8 mouse cellular contexts compared by ENCODE assay signal in the genomic region with DNA sequence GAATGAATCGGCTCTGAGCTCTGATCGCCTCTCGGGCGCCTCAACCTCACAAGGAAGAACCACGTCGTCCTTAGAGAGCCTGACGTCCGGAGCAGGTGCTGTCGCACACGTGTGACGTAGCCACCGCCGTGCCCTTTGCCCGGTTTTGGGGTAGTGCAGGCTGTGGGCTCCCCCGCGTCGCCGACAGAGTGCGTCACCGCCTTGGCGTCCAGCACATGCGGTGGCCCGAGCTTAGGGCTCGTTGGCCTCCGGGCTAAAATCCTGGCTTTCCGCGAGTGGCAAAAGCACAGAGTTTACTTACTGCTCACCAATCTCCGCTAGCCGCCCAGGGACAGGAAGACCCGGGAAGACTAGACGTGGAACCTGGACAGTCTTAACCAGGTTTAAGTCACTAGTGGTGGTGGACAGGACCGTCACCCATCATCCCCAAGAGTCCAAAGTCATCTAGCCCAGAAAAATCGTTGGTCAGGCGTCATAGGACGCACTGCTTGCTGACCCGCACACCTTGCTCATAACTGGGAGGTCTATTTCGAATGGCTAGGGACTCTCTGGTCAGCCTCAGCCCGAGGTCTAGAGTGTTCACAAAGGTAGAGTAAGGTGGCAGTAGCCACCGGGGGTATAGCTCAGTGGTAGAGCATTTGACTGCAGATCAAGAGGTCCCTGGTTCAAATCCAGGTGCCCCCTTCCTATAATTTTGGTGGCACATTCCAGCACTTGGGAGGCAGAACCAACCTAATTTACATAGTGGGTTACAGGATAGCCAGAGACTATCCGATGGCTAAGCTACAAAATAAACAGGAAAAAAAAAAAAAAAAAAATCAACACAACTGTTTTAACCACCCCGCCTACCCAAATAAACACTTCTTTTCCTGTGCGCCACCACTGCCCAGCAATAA. TPM values are rescaled to one million over a fixed set of nuclear protein-coding genes. Genes with fewer than 3 reads are reported as not detected.
DNase-seq lines count a peak whose midpoint lies in the region; ATAC-seq lines count a peak whose summit lies in the region.

No protein-coding gene starts in this region.

- 4% methylated on average over 42 of the region's 42 CpGs for WGBS in intestine, embryonic 14.5 days

- H3K4me2 ChIP-seq in intestine, embryonic 14.5 days (ENCODE audit: low read length), result peak overlapping the region; percentile 61

- H3K27me3 ChIP-seq in intestine, embryonic 14.5 days (replicated peaks; ENCODE audit: control insufficient read depth, insufficient read depth, low read length), result no peaks in the 10 kb centered on the region

- peak; percentile 98 for ATAC-seq in intestine, embryonic 14.5 days (replicated peaks; ENCODE audit: low FRiP score, low TSS enrichment, low read depth)

- H3K9me3 ChIP-seq in intestine, embryonic 14.5 days (ENCODE audit: control insufficient read depth, low read length), result no peaks in the 10 kb centered on the region

- peak; percentile 86 to 87 for DNase-seq in adrenal gland, adult 18-20 months (ENCODE audit: low spot score in 2 of 2)
- DNase-seq in embryo, embryonic 11 days, result peak; percentile 95
- peak; percentile 74 for DNase-seq in gastrocnemius, postnatal 25 days
- DNase-seq in intestine, embryonic 14.5 days (ENCODE audit: low spot score), result peak; percentile 94
- DNase-seq in left cerebral cortex, postnatal 14 days (ENCODE audit: low spot score in 2 of 2), result peak; percentile 92 to 94
- peak; percentile 94 for DNase-seq in mesoderm, embryonic 11.5 days (ENCODE audit: low read depth, low spot score)
- peak; percentile 91 to 92 for DNase-seq in right cerebral cortex, postnatal 36 days (ENCODE audit: low spot score in 2 of 2)
- DNase-seq in yolk sac, embryonic 10.5 days (ENCODE audit: low spot score), result peak; percentile 93

- H3K4me1 ChIP-seq in intestine, embryonic 14.5 days (replicated peaks; ENCODE audit: control insufficient read depth, insufficient read depth, low read length), result peaks cover 5% of the 10 kb centered on the region; the same call in 1 of the 2 replicates

- H3K27ac ChIP-seq in intestine, embryonic 14.5 days (ENCODE audit: low read depth), result peak overlapping the region; percentile 77

- H3K36me3 ChIP-seq in intestine, embryonic 14.5 days (ENCODE audit: control insufficient read depth, insufficient read depth, low read length), result no peaks in the 10 kb centered on the region

- H3K4me3 ChIP-seq in intestine, embryonic 14.5 days (ENCODE audit: low read depth, low read length), result peak overlapping the region; percentile 60

- intact Hi-C loops in left cerebral cortex, postnatal 14 days (cut with DNase I), result loop anchor here (2.0 kb wide), 1 partner anchor 72 kb away; a partner anchor contains a TSS

- peak overlapping the region; percentile 61 for H3K9ac ChIP-seq in intestine, embryonic 14.5 days (ENCODE audit: low read length)

RNA-seq across cellular contexts. Expression of a gene that starts 16.8 kb away (rescaled TPM):
- total RNA-seq in adrenal gland, adult 18-20 months (2021), result 100 to 1,000 TPM in 1 of 2 experiments, 10 to 100 TPM in 1; 63.3 to 104 TPM
- total RNA-seq in gastrocnemius, postnatal 25 days (2021), result 10 to 100 TPM; 21.2 to 28.4 TPM
- polyA plus RNA-seq in intestine, embryonic 14.5 days (2014; fragmentation: Nextera tagmentation; extraction: Ambion mirVana), result 104 and 110 TPM in 2 replicates
- 10 to 100 TPM; 24.3 TPM for total RNA-seq in left cerebral cortex, postnatal 14 days (2021)

RNA-seq across cellular contexts. Expression of a gene that starts 47.0 kb away (rescaled TPM):
- total RNA-seq in adrenal gland, adult 18-20 months (2021), result under 1 TPM; 0.35 to 0.50 TPM
- total RNA-seq in gastrocnemius, postnatal 25 days (2021), result under 1 TPM; 0.13 to 0.33 TPM
- 0.73 and 0.99 TPM in 2 replicates for polyA plus RNA-seq in intestine, embryonic 14.5 days (2014; fragmentation: Nextera tagmentation; extraction: Ambion mirVana)
- total RNA-seq in left cerebral cortex, postnatal 14 days (2021), result 1 to 10 TPM; 1.1 to 1.4 TPM

Comparison
In these comparisons a context has a peak if more than half of its experiments do, and no peak if none do; other contexts are left out.
1. Peak in every context shown above with its lines: DNase-seq, ATAC-seq, H3K4me3 ChIP-seq and H3K27ac ChIP-seq.